Mouse (Mus musculus): ENCODE measurements at regions not wholly inside any gene's neighbourhood (a gene's known extent, or its start where the extent isn't known, plus 50 kb on each side); places are given as distances from the start of the nearest gene placed in this dataset.
A peak's percentile ranks its signal among the peaks of the same experiment; 100 is the strongest.

DNA sequence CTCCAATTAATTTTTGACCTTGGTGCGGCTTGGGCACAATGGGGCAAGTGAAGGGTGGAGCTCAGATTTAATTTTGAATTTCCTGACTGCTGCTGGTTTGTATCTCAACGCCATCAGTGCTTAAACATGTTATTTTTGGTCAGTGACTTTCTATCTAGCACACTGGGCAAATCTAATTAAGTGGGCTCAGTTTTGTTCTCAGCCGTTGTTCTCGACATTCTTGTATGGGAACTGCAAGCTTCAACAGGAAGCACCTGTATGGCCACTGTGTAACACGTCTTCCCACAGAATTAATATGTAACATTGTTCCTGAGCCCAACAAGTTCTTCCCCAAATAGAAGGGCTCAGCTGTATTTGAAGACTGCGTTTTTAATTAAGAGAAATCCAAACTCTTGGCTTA lies 105.7 kb upstream of the Ednrb start:
- no peak overlapping the region for H3K9ac ChIP-seq
- TF ChIP-seq CTCF (IDR thresholded peaks at IDR 0.05; ENCODE audit: low read depth) = no peak
- DNase-seq = no peak

GRCm38 (mm10) chr14:103948026-103948777 lies 104.0 kb upstream of the Ednrb start:
- H3K27ac ChIP-seq (ENCODE audit: low read depth, low read length) = no peak overlapping the region
- ATAC-seq (no peak), DNase-seq (peak; percentile 3)
- no peaks in the 10 kb centered on the region for H3K27me3 ChIP-seq (ENCODE audit: insufficient read depth, low read length)
- no peaks in the 10 kb centered on the region for H3K9me3 ChIP-seq (ENCODE audit: low read length)
- TF ChIP-seq CTCF (IDR thresholded peaks at IDR 0.05; ENCODE audit: low read depth) = no peak
- no peak overlapping the region for H3K4me2 ChIP-seq (ENCODE audit: low read depth)
- WGBS = 34% methylated on average over 3 of the region's 3 CpGs
- no peak overlapping the region for H3K9ac ChIP-seq
- H3K36me3 ChIP-seq (ENCODE audit: insufficient read depth) = no peaks in the 10 kb centered on the region
- H3K4me1 ChIP-seq (ENCODE audit: insufficient read depth) = no peaks in the 10 kb centered on the region
- H3K4me3 ChIP-seq (ENCODE audit: low read depth, low read length) = no peak overlapping the region

More for the DNA sequence above, 105.7 kb upstream of the Ednrb start:
- Histone ChIP-seq H3K9me3 (ENCODE audit: low read length) (no peaks in the 10 kb centered on the region), H3K4me2 (ENCODE audit: low read depth) (no peak overlapping the region), H3K27me3 (ENCODE audit: insufficient read depth, low read length) (no peaks in the 10 kb centered on the region), H3K27ac (ENCODE audit: low read depth, low read length) (no peak overlapping the region), H3K4me1 (ENCODE audit: insufficient read depth) (no peaks in the 10 kb centered on the region), H3K4me3 (ENCODE audit: low read depth, low read length) (no peak overlapping the region), H3K36me3 (ENCODE audit: insufficient read depth) (no peaks in the 10 kb centered on the region)
- ATAC-seq = no peak
- 31% methylated on average over 6 of the region's 6 CpGs for WGBS

DNA sequence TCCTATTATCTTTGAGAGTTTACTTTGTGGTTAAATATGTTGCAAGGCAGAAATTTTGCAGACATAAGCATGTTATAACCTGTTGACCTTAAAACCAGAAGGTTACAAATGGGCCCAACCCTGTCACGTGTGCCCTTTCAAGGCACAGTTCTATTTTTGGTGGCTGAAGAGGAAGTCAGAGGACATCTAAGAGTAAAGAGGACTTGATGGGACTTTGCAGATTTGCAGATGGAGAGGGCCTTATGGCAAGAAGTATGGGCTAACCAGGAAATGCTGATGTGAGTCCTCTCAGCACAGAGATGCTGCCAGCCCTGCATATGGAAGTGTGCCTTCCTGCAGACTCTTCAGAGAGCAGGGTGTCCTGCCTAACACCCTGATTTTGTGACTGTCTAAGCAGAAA lies 101.6 kb upstream of the Ednrb start:
- Histone ChIP-seq H3K4me1 (ENCODE audit: insufficient read depth) (no peaks in the 10 kb centered on the region), H3K4me2 (ENCODE audit: low read depth) (no peak overlapping the region), H3K9ac (no peak overlapping the region), H3K27me3 (ENCODE audit: insufficient read depth, low read length) (no peaks in the 10 kb centered on the region), H3K36me3 (ENCODE audit: insufficient read depth) (no peaks in the 10 kb centered on the region), H3K9me3 (ENCODE audit: low read length) (no peaks in the 10 kb centered on the region), H3K4me3 (ENCODE audit: low read depth, low read length) (no peak overlapping the region), H3K27ac (ENCODE audit: low read depth, low read length) (no peak overlapping the region)
- no peak for TF ChIP-seq CTCF (IDR thresholded peaks at IDR 0.05; ENCODE audit: low read depth)
- no peak for DNase-seq
- 83% methylated on average over 1 of the region's 1 CpGs for WGBS
- ATAC-seq = no peak

DNA sequence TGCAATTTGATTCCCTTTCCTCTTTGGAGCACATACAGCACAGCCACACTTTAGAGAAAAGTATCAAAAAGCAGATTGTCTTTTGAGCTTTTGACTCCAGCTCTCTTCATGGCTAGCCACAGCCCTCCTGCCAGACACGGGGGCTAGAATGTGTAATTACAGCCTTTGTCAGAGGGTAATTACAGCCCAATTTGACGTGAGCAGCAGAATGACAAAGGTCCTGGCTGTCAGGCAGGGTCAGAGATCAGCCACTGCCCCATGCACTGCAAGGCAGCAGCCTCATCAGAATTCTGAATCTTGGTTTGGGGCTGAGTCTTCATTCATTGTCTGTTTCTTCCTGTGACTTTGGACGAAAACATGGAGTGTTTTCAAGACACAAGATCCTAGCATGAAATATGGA lies 95.7 kb upstream of the Ednrb start:
- no peak for TF ChIP-seq CTCF (IDR thresholded peaks at IDR 0.05; ENCODE audit: low read depth)
- 8% methylated on average over 3 of the region's 3 CpGs for WGBS
- H3K9ac ChIP-seq = no peak overlapping the region
- no peaks in the 10 kb centered on the region for H3K36me3 ChIP-seq (ENCODE audit: insufficient read depth)
- no peak for ATAC-seq
- H3K27ac ChIP-seq (ENCODE audit: low read depth, low read length) = no peak overlapping the region
- H3K4me1 ChIP-seq (ENCODE audit: insufficient read depth) = no peaks in the 10 kb centered on the region
- no peaks in the 10 kb centered on the region for H3K27me3 ChIP-seq (ENCODE audit: insufficient read depth, low read length)
- H3K4me2 ChIP-seq (ENCODE audit: low read depth) = no peak overlapping the region
- no peak overlapping the region for H3K4me3 ChIP-seq (ENCODE audit: low read depth, low read length)
- H3K9me3 ChIP-seq (ENCODE audit: low read length) = no peaks in the 10 kb centered on the region
- DNase-seq = no peak

DNA sequence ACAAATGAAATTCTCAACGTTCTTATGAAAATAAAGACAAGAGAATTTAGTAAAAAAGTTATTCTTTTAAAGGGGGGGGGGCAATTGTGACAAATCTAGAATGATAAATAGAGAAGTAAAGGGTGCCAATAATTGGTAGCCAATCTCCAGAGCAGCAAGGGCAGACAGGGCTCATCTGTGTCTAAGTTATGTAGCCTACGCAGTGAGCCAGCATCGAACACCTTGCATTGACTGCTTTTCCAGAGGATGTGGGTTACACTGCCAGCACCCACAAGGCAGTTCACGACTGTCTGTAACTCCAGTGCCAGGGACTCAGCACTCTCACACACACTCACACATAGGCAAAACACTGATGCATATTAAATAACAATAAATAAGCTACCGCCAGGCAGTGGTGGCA lies 94.7 kb upstream of the Ednrb start:
- Histone ChIP-seq H3K27ac (ENCODE audit: low read depth, low read length) (no peak overlapping the region), H3K4me1 (ENCODE audit: insufficient read depth) (no peaks in the 10 kb centered on the region), H3K9me3 (ENCODE audit: low read length) (no peaks in the 10 kb centered on the region), H3K27me3 (ENCODE audit: insufficient read depth, low read length) (no peaks in the 10 kb centered on the region), H3K4me2 (ENCODE audit: low read depth) (no peak overlapping the region), H3K9ac (no peak overlapping the region), H3K36me3 (ENCODE audit: insufficient read depth) (no peaks in the 10 kb centered on the region), H3K4me3 (ENCODE audit: low read depth, low read length) (no peak overlapping the region)
- WGBS = 84% methylated on average over 5 of the region's 5 CpGs
- ATAC-seq (no peak), DNase-seq (no peak)
- TF ChIP-seq CTCF (IDR thresholded peaks at IDR 0.05; ENCODE audit: low read depth) = no peak

DNA sequence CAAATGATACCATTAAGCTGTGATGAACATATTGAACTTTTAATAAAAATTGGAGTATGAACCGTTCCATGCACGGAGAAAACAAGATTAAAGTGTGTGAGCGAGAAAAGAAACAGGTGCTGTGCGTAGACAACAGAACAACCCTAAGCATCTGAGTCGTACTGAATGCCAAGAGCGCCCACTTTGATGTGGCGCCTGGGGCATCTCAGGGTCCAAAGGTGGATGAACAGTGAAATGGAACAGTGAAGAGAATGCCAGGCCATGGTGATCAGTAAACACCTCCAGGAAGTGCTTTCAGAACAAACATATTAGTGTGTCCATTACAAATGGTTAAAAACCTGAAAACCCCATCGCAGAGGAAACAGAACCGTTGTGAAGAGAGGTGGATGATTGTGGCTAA lies 94.0 kb upstream of the Ednrb start:
- Histone ChIP-seq H3K9ac (no peak overlapping the region), H3K4me2 (ENCODE audit: low read depth) (no peak overlapping the region), H3K36me3 (ENCODE audit: insufficient read depth) (no peaks in the 10 kb centered on the region), H3K4me1 (ENCODE audit: insufficient read depth) (no peaks in the 10 kb centered on the region), H3K27ac (ENCODE audit: low read depth, low read length) (no peak overlapping the region), H3K27me3 (ENCODE audit: insufficient read depth, low read length) (no peaks in the 10 kb centered on the region), H3K9me3 (ENCODE audit: low read length) (no peaks in the 10 kb centered on the region), H3K4me3 (ENCODE audit: low read depth, low read length) (no peak overlapping the region)
- 90% methylated on average over 9 of the region's 9 CpGs for WGBS
- DNase-seq = no peak
- ATAC-seq = no peak
- TF ChIP-seq CTCF (IDR thresholded peaks at IDR 0.05; ENCODE audit: low read depth) = no peak

- WGBS = 87% methylated on average over 6 of the region's 6 CpGs
- no peak overlapping the region for H3K27ac ChIP-seq (ENCODE audit: low read depth, low read length)
Measured at GRCm38 (mm10) chr14:103937700-103938099, 93.5 kb upstream of the Ednrb start.

More at GRCm38 (mm10) chr14:103937700-103938099, 93.5 kb upstream of the Ednrb start:
- no peak overlapping the region for H3K4me3 ChIP-seq (ENCODE audit: low read depth, low read length)
- H3K27me3 ChIP-seq (ENCODE audit: insufficient read depth, low read length) = no peaks in the 10 kb centered on the region
- ATAC-seq = no peak
- DNase-seq = no peak
- H3K36me3 ChIP-seq (ENCODE audit: insufficient read depth) = no peaks in the 10 kb centered on the region
- H3K9ac ChIP-seq = no peak overlapping the region
- no peaks in the 10 kb centered on the region for H3K9me3 ChIP-seq (ENCODE audit: low read length)
- no peak for TF ChIP-seq CTCF (IDR thresholded peaks at IDR 0.05; ENCODE audit: low read depth)
- H3K4me2 ChIP-seq (ENCODE audit: low read depth) = no peak overlapping the region
- H3K4me1 ChIP-seq (ENCODE audit: insufficient read depth) = no peaks in the 10 kb centered on the region

Data from forebrain, postnatal 0 days (tissue).